Mouse (Mus musculus) kidney, embryonic 14.5 days (tissue): ENCODE results near the gene Rab11fip4. TPM values are rescaled to one million over a fixed set of nuclear protein-coding genes. Genes with fewer than 3 reads are reported as not detected.

Experiments
- ATAC-seq: fragments of 200-750 bp; cut with Nextera tagmentation; 2 replicates; pipeline ENCODE4 v1.8.0; 2017; ENCODE audit warnings: moderate number of reproducible peaks, mild to moderate bottlenecking, moderate TSS enrichment, moderate library complexity; ENCODE audit not compliant: low FRiP score, low TSS enrichment
- H3K27ac ChIP-seq: fragments of 300-500 bp; sonication (generic); 2 replicates; pipeline ENCODE4 v1.5.1; 2014; ENCODE audit warnings: low read depth, mild to moderate bottlenecking, low read length, moderate library complexity, mixed read lengths
- H3K27me3 ChIP-seq: fragments of 300-500 bp; sonication (generic); 2 replicates; pipeline ENCODE4 v1.6.1; 2014; ENCODE audit warnings: mild to moderate bottlenecking, low read length; ENCODE audit not compliant: control insufficient read depth, insufficient read depth
- H3K36me3 ChIP-seq: fragments of 300-500 bp; sonication (generic); 2 replicates; pipeline ENCODE4 v1.6.1; 2014; ENCODE audit warnings: low read length, mixed read lengths; ENCODE audit not compliant: control insufficient read depth, insufficient read depth
- H3K4me1 ChIP-seq: fragments of 300-500 bp; sonication (generic); 2 replicates; pipeline ENCODE4 v1.6.1; 2014; ENCODE audit warnings: low read length, mixed read lengths; ENCODE audit not compliant: control insufficient read depth, insufficient read depth
- H3K4me2 ChIP-seq: fragments of 300-500 bp; sonication (generic); replicated peaks from 2 replicates; pipeline ENCODE4 v1.6.1; 2014; ENCODE audit warnings: low read depth, mild to moderate bottlenecking, low read length
- H3K4me3 ChIP-seq: fragments of 300-500 bp; sonication (generic); 2 replicates; pipeline ENCODE4 v1.5.1; 2014; ENCODE audit warnings: mild to moderate bottlenecking, low read length
- H3K9ac ChIP-seq: fragments of 300-500 bp; sonication (generic); 2 replicates; pipeline ENCODE4 v1.6.1; 2014; ENCODE audit warnings: low read depth, mild to moderate bottlenecking, low read length, moderate library complexity
- H3K9me3 ChIP-seq: fragments of 300-500 bp; sonication (generic); 2 replicates; pipeline ENCODE4 v1.6.1; 2016; ENCODE audit warnings: low read length; ENCODE audit not compliant: control insufficient read depth
- WGBS: fragments of 180-500 bp; shearing (Covaris S2); extraction: QIAGEN DNeasy Blood & Tissue Kit; methylation state at CpG from one replicate; pipeline ENCODE4 v1.1.7; 2014; 5-methylcytosine and 5-hydroxymethylcytosine counted together
- polyA plus RNA-seq: library from polyadenylated mRNA; unstranded; fragments of >200 nt; fragmentation: Nextera tagmentation; extraction: Ambion mirVana; gene quantifications from 2 replicates; pipeline ENCODE4 v1.2.1, GENCODE M21; 2014

Rab11fip4 gene
- polyA plus RNA-seq, 1 experiment from 2014 or later: 7.1 TPM

DNA sequence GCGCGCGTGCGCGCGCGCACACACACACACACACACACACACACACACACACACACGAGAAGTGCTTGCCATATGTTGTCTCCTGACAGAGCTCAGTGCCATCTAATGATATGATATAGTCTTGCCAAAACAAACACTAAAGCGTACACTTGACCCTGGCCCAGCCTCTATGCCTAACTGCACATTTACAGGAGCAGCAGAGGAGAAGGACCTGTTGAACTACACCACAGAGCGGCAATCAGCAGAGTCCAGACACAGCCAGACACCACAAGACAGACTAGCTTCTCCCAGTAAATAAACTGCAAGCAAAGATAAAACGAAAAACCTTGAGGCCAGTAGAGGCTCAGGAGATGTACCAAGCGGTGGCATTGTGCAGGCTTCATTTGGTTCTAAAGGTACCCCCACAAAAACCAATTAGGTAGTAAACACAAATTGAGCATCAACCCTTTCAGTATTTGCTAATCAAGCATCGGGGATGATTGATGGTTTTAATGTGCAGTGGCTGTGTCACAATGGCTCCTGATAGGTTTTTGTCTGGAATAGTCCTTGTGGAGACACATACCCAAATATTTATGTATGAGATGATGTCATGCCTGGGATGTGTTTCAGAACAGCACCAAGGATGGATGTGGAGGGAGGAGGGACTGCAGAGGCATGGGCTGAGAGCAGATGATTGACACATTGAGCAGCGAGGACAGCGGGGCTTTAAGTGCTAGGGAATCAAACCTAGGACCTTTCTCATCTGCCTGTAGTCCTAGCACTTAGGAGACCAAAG is 145.4 kb downstream of the Rab11fip4 start:
- Histone ChIP-seq H3K9ac (no peak overlapping the region), H3K27me3 (no peaks in the 10 kb centered on the region), H3K4me3 (no peak overlapping the region), H3K36me3 (no peaks in the 10 kb centered on the region), H3K9me3 (no peaks in the 10 kb centered on the region), H3K4me2 (no peak overlapping the region), H3K27ac (peak overlapping the region; percentile 17; the same call in 1 of the 2 replicates), H3K4me1 (peaks cover 24% of the 10 kb centered on the region)
- WGBS: 75% methylated on average over 15 of the region's 15 CpGs
- ATAC-seq: 0 out of 2 replicates have a peak, but pooled peaks have one; percentile 32

DNA sequence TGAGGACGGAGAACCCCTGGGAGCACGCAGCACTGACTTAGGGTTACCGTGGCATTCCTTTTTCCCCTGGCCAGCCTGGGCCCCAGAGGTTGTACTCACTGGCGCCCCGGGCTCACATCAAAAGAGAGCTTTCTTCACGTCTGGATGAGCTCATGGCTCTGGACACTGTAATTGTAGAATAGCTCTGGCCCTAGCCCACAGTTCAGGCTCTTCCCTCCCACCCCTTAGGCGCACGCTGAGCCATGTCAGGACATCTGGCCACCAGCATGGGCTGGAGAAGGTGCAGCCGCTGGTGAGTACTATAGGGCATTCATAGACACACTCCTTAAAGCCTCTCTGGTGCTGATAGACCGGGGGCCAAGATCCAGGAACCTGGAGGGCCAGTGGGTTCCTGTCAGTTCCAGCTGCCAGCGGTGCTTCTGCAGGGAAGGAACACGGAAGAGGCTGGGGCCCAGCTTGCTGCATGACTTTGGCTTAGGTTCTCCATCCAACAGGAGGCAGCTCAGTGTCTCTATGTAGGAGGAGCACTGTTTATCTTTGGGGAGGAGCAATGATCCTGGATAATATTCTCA is 146.2 kb downstream of the Rab11fip4 start:
- Histone ChIP-seq H3K27me3 (no peaks in the 10 kb centered on the region), H3K27ac (peak overlapping the region; percentile 17; the same call in 1 of the 2 replicates), H3K4me1 (peaks cover 24% of the 10 kb centered on the region), H3K4me3 (no peak overlapping the region), H3K9me3 (no peaks in the 10 kb centered on the region), H3K4me2 (no peak overlapping the region), H3K9ac (no peak overlapping the region), H3K36me3 (no peaks in the 10 kb centered on the region)
- 39% methylated on average over 12 of the region's 12 CpGs for WGBS
- peak; percentile 68; the same call in 1 of the 2 replicates for ATAC-seq

DNA sequence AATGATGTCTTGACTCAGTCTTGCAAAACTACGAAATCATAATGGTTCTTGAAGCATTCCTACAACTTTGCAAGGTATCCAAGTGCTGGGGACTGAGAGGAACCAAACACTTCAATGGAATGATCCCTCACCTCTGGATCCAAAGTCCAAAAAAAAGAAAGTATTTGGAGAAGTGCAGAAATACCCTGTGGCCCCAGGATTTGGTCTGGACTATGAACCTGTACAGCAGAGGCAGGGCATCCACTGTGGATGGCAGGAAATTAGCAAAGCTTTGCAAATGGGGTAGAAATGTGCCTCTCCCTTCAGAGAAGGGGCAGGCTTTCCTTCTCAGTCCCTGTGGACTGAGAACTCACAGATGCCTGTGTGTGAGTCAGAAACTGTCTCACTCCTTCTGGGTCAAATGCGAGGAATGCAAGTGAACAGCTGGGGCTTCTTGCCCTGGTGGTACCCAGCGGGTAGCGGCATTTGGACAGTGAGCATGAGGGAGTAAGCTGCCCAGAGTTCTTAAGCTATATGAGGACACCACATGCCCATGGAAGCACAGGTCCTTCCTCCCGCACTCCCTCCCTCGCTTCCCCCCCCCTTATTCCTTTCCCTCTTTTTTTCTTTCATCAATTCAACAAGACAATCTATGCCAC is 147.0 kb downstream of the Rab11fip4 start:
- H3K9ac ChIP-seq: no peak overlapping the region
- H3K4me2 ChIP-seq: no peak overlapping the region
- peak overlapping the region; percentile 76; the same call in 1 of the 2 replicates for H3K27ac ChIP-seq
- H3K36me3 ChIP-seq: no peaks in the 10 kb centered on the region
- peaks cover 24% of the 10 kb centered on the region for H3K4me1 ChIP-seq
- no peak for ATAC-seq
- no peaks in the 10 kb centered on the region for H3K27me3 ChIP-seq
- no peaks in the 10 kb centered on the region for H3K9me3 ChIP-seq
- WGBS: 89% methylated on average over 6 of the region's 6 CpGs
- no peak overlapping the region for H3K4me3 ChIP-seq

DNA sequence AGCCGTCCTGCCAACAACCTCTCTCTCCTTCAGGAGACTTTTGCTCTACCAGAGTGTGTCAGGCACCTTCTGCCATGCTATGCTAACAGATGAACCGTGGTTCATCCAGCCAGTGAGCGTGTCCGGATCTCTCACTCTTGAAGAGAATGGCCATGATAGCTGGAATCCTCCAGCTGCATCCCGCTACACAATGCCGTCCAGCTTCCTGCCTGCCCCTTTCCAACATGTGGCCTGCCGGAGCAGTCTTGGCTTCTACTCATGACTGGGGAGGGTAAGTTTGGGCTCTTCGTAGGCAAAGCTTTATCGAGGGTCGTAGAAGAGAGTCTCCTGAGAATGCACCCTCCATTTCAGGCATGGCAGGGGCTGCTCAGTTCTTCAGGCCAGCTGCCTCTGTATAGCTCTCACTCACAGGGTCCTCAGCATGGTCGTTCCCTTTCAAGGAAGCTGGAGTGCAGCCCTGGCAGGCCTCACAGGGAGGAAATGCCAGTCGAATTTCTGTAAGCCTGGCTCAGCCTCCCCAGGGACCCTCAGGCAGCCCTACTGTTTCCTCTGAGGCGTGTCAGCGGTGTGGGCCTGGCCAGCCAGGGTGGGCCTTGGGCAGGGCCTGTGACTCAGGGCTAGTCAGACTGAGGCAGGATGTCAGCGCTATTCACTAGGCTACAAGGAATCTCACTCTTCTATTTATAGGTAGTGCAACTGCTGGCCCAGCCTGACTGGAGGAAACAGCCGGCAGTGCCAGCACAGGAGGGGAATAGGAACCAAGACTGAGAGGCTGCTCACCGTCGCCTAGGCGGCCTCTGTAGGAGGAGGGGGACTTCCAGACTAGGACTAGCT is 147.9 kb downstream of the Rab11fip4 start:
- no peak overlapping the region for H3K4me2 ChIP-seq
- 61% methylated on average over 19 of the region's 19 CpGs for WGBS
- peak overlapping the region; percentile 76 for H3K27ac ChIP-seq
- no peaks in the 10 kb centered on the region for H3K36me3 ChIP-seq
- H3K4me1 ChIP-seq: peaks cover 24% of the 10 kb centered on the region
- no peak overlapping the region for H3K9ac ChIP-seq
- H3K27me3 ChIP-seq: no peaks in the 10 kb centered on the region
- ATAC-seq: peak; percentile 81
- no peaks in the 10 kb centered on the region for H3K9me3 ChIP-seq
- no peak overlapping the region for H3K4me3 ChIP-seq

DNA sequence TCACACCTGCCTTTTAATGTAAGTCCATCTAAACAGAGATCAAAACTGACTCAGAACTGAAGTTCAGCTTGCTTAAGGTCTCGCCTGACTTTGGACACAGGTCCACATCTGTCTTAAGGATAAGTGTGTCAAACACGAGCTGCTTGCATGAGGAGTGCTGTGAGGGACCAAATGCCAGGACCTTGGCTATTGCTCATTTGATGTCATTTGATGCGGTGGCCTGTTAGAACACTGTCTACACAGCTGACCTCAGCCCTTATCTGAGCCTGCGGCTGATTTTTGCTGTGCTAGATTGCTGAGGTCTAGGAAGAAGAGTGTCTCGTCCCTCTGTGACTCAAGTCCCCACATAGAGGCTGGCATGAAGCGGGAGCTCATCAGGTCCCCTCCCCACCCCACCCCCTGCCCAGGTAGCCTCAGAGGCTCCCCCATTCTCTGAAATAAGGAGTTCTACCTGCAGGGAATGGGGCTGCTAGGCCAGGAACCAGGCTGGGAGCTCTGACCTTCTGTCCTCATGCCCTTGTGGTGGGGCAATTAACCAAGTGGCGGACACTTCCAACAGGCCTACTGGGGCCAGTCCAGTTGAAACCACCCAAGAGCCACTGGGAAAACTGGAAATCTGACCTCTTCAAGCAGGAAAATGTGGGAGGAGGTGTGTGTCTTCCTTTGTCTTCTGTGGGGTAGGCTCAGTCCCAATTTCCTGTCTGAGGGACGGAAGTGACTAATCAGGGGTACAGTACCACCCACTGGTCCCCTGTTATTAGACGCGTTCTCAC is 149.9 kb downstream of the Rab11fip4 start:
- Histone ChIP-seq H3K27me3 (no peaks in the 10 kb centered on the region), H3K4me1 (peaks cover 24% of the 10 kb centered on the region), H3K9me3 (peaks cover 2% of the 10 kb centered on the region; the same call in 1 of the 2 replicates), H3K36me3 (no peaks in the 10 kb centered on the region), H3K4me3 (no peak overlapping the region), H3K9ac (no peak overlapping the region), H3K4me2 (no peak overlapping the region), H3K27ac (no peak overlapping the region)
- no peak for ATAC-seq
- 81% methylated on average over 10 of the region's 10 CpGs for WGBS

DNA sequence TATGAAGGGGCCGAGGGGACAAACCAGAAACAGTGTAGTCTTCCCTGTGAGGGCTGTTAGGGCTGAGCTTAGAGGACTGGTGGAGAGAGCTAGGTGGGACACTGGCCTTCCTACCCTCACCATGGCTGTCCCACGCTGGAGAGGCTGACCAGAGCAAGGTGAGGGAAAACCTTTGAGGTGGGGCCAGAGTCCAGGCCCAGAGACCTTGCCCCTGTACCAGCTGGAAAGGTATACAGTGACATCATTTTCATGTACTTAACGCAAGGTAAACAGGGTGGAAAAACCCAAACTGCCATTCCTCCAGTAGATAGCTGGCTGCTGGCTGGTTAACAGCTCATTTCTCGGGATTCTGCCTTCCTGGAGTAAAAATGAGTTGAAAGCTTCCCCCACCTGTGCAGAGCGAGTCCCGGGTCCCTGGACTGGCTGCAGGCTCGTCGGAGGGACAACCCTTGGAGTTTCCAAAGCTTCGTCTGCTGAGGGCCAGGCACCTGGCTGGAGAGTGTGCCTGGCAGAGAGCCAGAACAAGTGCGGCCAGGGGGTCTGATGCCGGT is 155.6 kb downstream of the Rab11fip4 start:
- H3K9ac ChIP-seq: no peak overlapping the region
- no peak overlapping the region for H3K4me3 ChIP-seq
- no peaks in the 10 kb centered on the region for H3K4me1 ChIP-seq
- H3K4me2 ChIP-seq: no peak overlapping the region
- H3K36me3 ChIP-seq: no peaks in the 10 kb centered on the region
- WGBS: 85% methylated on average over 11 of the region's 11 CpGs
- peaks cover 4% of the 10 kb centered on the region; the same call in 1 of the 2 replicates for H3K9me3 ChIP-seq
- no peak for ATAC-seq
- no peaks in the 10 kb centered on the region for H3K27me3 ChIP-seq
- H3K27ac ChIP-seq: no peak overlapping the region
